Mouse (Mus musculus) kidney, embryonic 15.5 days (tissue): ENCODE measurements around the gene Acadvl. TPM values are rescaled to one million over a fixed set of nuclear protein-coding genes. Genes with fewer than 3 reads are reported as not detected.

Experiments used
- ATAC-seq: fragments of 200-750 bp; cut with Nextera tagmentation; replicated peaks from 2 replicates; pipeline ENCODE4 v1.8.0; 2017; ENCODE audit warnings: moderate TSS enrichment; ENCODE audit not compliant: low FRiP score
- H3K27ac ChIP-seq: fragments of 300-500 bp; sonication (generic); 2 replicates; pipeline ENCODE4 v1.5.1; 2015; ENCODE audit warnings: mild to moderate bottlenecking, inconsistent platforms
- H3K27me3 ChIP-seq: fragments of 300-500 bp; sonication (generic); 2 replicates; pipeline ENCODE4 v1.6.1; 2015; ENCODE audit warnings: inconsistent platforms
- H3K36me3 ChIP-seq: fragments of 300-500 bp; sonication (generic); 2 replicates; pipeline ENCODE4 v1.6.1; 2015; ENCODE audit warnings: inconsistent platforms
- H3K4me1 ChIP-seq: fragments of 300-500 bp; sonication (generic); 2 replicates; pipeline ENCODE4 v1.6.1; 2015; ENCODE audit warnings: inconsistent platforms
- H3K4me2 ChIP-seq: fragments of 300-500 bp; sonication (generic); 2 replicates; pipeline ENCODE4 v1.6.1; 2015; ENCODE audit warnings: moderate library complexity, mild to moderate bottlenecking, inconsistent platforms
- H3K4me3 ChIP-seq: fragments of 300-500 bp; sonication (generic); replicated peaks from 2 replicates; pipeline ENCODE4 v1.5.1; 2015; ENCODE audit warnings: mild to moderate bottlenecking, inconsistent platforms
- H3K9ac ChIP-seq: fragments of 300-500 bp; sonication (generic); 2 replicates; pipeline ENCODE4 v1.6.1; 2015; ENCODE audit warnings: mild to moderate bottlenecking, inconsistent platforms
- H3K9me3 ChIP-seq: fragments of 300-500 bp; sonication (generic); replicated peaks from 2 replicates; pipeline ENCODE4 v1.6.1; 2016; ENCODE audit warnings: inconsistent platforms
- WGBS: fragments of 180-500 bp; shearing (Covaris S2); methylation state at CpG from one replicate; pipeline ENCODE4 v1.1.7; 2015; ENCODE audit warnings: mixed read lengths; 5-methylcytosine and 5-hydroxymethylcytosine counted together
- polyA plus RNA-seq: library from polyadenylated mRNA; unstranded; fragments of >200 nt; fragmentation: Nextera tagmentation; extraction: Ambion mirVana; gene quantifications from 2 replicates; pipeline ENCODE4 v1.2.1, GENCODE M21; 2015

The Acadvl gene
- polyA plus RNA-seq, 1 experiment from 2014 or later: 83.0 TPM

GRCm38 (mm10) chr11:70042309-70043085, 27.3 kb upstream of the Acadvl start:
- Histone ChIP-seq H3K4me1 (peaks cover 21% of the 10 kb centered on the region), H3K9ac (no peak overlapping the region), H3K9me3 (no peaks in the 10 kb centered on the region), H3K4me3 (no peak overlapping the region), H3K27me3 (no peaks in the 10 kb centered on the region), H3K36me3 (peaks cover 68% of the 10 kb centered on the region), H3K27ac (no peak overlapping the region), H3K4me2 (no peak overlapping the region)
- no peak for ATAC-seq
- 85% methylated on average over 23 of the region's 23 CpGs for WGBS

- WGBS: 87% methylated on average over 7 of the region's 7 CpGs
- Histone ChIP-seq H3K9ac (no peak overlapping the region), H3K9me3 (no peaks in the 10 kb centered on the region), H3K4me1 (peaks cover 13% of the 10 kb centered on the region), H3K27ac (no peak overlapping the region), H3K4me2 (no peak overlapping the region), H3K27me3 (no peaks in the 10 kb centered on the region), H3K36me3 (peaks cover 78% of the 10 kb centered on the region), H3K4me3 (no peak overlapping the region)
- ATAC-seq: no peak
Observed at GRCm38 (mm10) chr11:70040184-70040583, 25.0 kb upstream of the Acadvl start.

GRCm38 (mm10) chr11:70039631-70040030, 24.4 kb upstream of the Acadvl start:
- ATAC-seq: no peak
- Histone ChIP-seq H3K4me1 (peaks cover 7% of the 10 kb centered on the region), H3K27me3 (no peaks in the 10 kb centered on the region), H3K36me3 (peaks cover 79% of the 10 kb centered on the region), H3K4me2 (no peak overlapping the region), H3K9me3 (no peaks in the 10 kb centered on the region), H3K9ac (no peak overlapping the region), H3K4me3 (no peak overlapping the region), H3K27ac (no peak overlapping the region)
- 88% methylated on average over 10 of the region's 10 CpGs for WGBS

- H3K4me2 ChIP-seq: no peak overlapping the region
- peaks cover 79% of the 10 kb centered on the region for H3K36me3 ChIP-seq
- no peaks in the 10 kb centered on the region for H3K27me3 ChIP-seq
- no peak overlapping the region for H3K4me3 ChIP-seq
- ATAC-seq: no peak
- WGBS: 81% methylated on average over 7 of the region's 7 CpGs
- no peak overlapping the region for H3K27ac ChIP-seq
- no peaks in the 10 kb centered on the region for H3K9me3 ChIP-seq
- H3K9ac ChIP-seq: no peak overlapping the region
- no peaks in the 10 kb centered on the region for H3K4me1 ChIP-seq
Observed at GRCm38 (mm10) chr11:70038174-70038573, 23.0 kb upstream of the Acadvl start.

- ATAC-seq: no peak
- H3K9ac ChIP-seq: no peak overlapping the region
- no peak overlapping the region for H3K4me2 ChIP-seq
- 97% methylated on average over 11 of the region's 11 CpGs for WGBS
- H3K4me3 ChIP-seq: no peak overlapping the region
- H3K27ac ChIP-seq: no peak overlapping the region
- H3K36me3 ChIP-seq: peaks cover 51% of the 10 kb centered on the region
- no peaks in the 10 kb centered on the region for H3K27me3 ChIP-seq
- H3K4me1 ChIP-seq: peaks cover 41% of the 10 kb centered on the region
- no peaks in the 10 kb centered on the region for H3K9me3 ChIP-seq
Observed at GRCm38 (mm10) chr11:70031321-70031670, 16.1 kb upstream of the Acadvl start.

- H3K27me3 ChIP-seq: no peaks in the 10 kb centered on the region
- H3K27ac ChIP-seq: no peak overlapping the region
- H3K4me3 ChIP-seq: no peak overlapping the region
- no peak overlapping the region for H3K4me2 ChIP-seq
- no peak for ATAC-seq
- WGBS: 93% methylated on average over 28 of the region's 28 CpGs
- no peaks in the 10 kb centered on the region for H3K9me3 ChIP-seq
- H3K9ac ChIP-seq: no peak overlapping the region
- peaks cover 46% of the 10 kb centered on the region for H3K4me1 ChIP-seq
- peaks cover 51% of the 10 kb centered on the region for H3K36me3 ChIP-seq
Observed at GRCm38 (mm10) chr11:70030651-70031320, 15.6 kb upstream of the Acadvl start.

- Histone ChIP-seq H3K27ac (peak overlapping the region; percentile 89; the same call in 1 of the 2 replicates), H3K9ac (no peak overlapping the region), H3K9me3 (no peaks in the 10 kb centered on the region), H3K4me2 (peak overlapping the region; percentile 68), H3K4me3 (peak overlapping the region; percentile 31), H3K36me3 (peaks cover 47% of the 10 kb centered on the region), H3K4me1 (peaks cover 51% of the 10 kb centered on the region), H3K27me3 (no peaks in the 10 kb centered on the region)
- 36% methylated on average over 11 of the region's 11 CpGs for WGBS
- ATAC-seq: no peak
Observed at GRCm38 (mm10) chr11:70029829-70030550, 14.8 kb upstream of the Acadvl start.

GRCm38 (mm10) chr11:70029130-70029801, 14.1 kb upstream of the Acadvl start:
- under 1% methylated on average over 20 of the region's 20 CpGs for WGBS
- H3K36me3 ChIP-seq: peaks cover 41% of the 10 kb centered on the region
- H3K4me1 ChIP-seq: peaks cover 55% of the 10 kb centered on the region
- no peaks in the 10 kb centered on the region for H3K9me3 ChIP-seq
- peak overlapping the region; percentile 31 for H3K4me3 ChIP-seq
- H3K4me2 ChIP-seq: peak overlapping the region; percentile 68
- no peak overlapping the region for H3K9ac ChIP-seq
- peak overlapping the region; percentile 89 for H3K27ac ChIP-seq
- ATAC-seq: peak; percentile 72
- H3K27me3 ChIP-seq: no peaks in the 10 kb centered on the region

GRCm38 (mm10) chr11:70028401-70029129, 13.4 kb upstream of the Acadvl start:
- no peak overlapping the region for H3K9ac ChIP-seq
- 17% methylated on average over 12 of the region's 12 CpGs for WGBS
- ATAC-seq: no peak; the same call in 1 of the 2 replicates

GRCm38 (mm10) chr11:70027397-70027796, 12.2 kb upstream of the Acadvl start:
- Histone ChIP-seq H3K4me1 (peaks cover 70% of the 10 kb centered on the region), H3K9ac (0 out of 2 replicates have a peak overlapping the region, but pooled peaks have one; percentile 23), H3K4me3 (peak overlapping the region; percentile 39), H3K27ac (peak overlapping the region; percentile 89), H3K36me3 (peaks cover 22% of the 10 kb centered on the region), H3K9me3 (no peaks in the 10 kb centered on the region), H3K27me3 (no peaks in the 10 kb centered on the region), H3K4me2 (peak overlapping the region; percentile 68)
- WGBS: 18% methylated on average over 9 of the region's 9 CpGs
- no peak for ATAC-seq

More at GRCm38 (mm10) chr11:70028401-70029129, 13.4 kb upstream of the Acadvl start:
- Histone ChIP-seq H3K36me3 (peaks cover 34% of the 10 kb centered on the region), H3K4me2 (peak overlapping the region; percentile 68), H3K4me1 (peaks cover 62% of the 10 kb centered on the region), H3K9me3 (no peaks in the 10 kb centered on the region), H3K27ac (peak overlapping the region; percentile 89), H3K27me3 (no peaks in the 10 kb centered on the region), H3K4me3 (peak overlapping the region; percentile 31)

- under 1% methylated on average over 16 of the region's 19 CpGs for WGBS
- no peaks in the 10 kb centered on the region for H3K27me3 ChIP-seq
- H3K4me1 ChIP-seq: peaks cover 75% of the 10 kb centered on the region
- H3K9ac ChIP-seq: 0 out of 2 replicates have a peak overlapping the region, but pooled peaks have one; percentile 23
- peak overlapping the region; percentile 39 for H3K4me3 ChIP-seq
- H3K4me2 ChIP-seq: peak overlapping the region; percentile 68
- H3K9me3 ChIP-seq: no peaks in the 10 kb centered on the region
- H3K27ac ChIP-seq: peak overlapping the region; percentile 89
- peaks cover 15% of the 10 kb centered on the region for H3K36me3 ChIP-seq
- ATAC-seq: peak; percentile 80
Observed at GRCm38 (mm10) chr11:70026689-70027088, 11.5 kb upstream of the Acadvl start.
